Mouse (Mus musculus) liver, embryonic 14.5 days (tissue): Measurements from ENCODE around the gene Praf2. TPM values are rescaled to one million over a fixed set of nuclear protein-coding genes. Genes with fewer than 3 reads are reported as not detected.
A peak's percentile ranks its signal among the peaks of the same experiment; 100 is the strongest.
"Not testable (repeated sequence)": the region's sequence is repeated elsewhere in the genome, so short reads cannot be mapped to it uniquely, and the experiment has no call there.

Source experiments
- ATAC-seq: fragments of 200-750 bp; cut with Nextera tagmentation; 2 replicates; pipeline ENCODE4 v1.8.0; 2017; ENCODE audit warnings: moderate number of reproducible peaks, mild to moderate bottlenecking, moderate library complexity; ENCODE audit not compliant: insufficient read depth
- DNase-seq, 3 experiments: peaks; one replicate each; pipeline ENCODE4 v3.0.0-alpha.2; 2012 to 2013; ENCODE audit warnings: low read depth in 3 of 3, low spot score in 3 of 3
- H3K27ac ChIP-seq: fragments of 300-500 bp; sonication (generic); 2 replicates; pipeline ENCODE4 v1.5.1; 2014; ENCODE audit warnings: moderate library complexity, mild to moderate bottlenecking, control low read depth, inconsistent platforms
- H3K27me3 ChIP-seq: fragments of 300-500 bp; sonication (generic); 2 replicates; pipeline ENCODE4 v1.6.1; 2014; ENCODE audit warnings: mild to moderate bottlenecking, low read length, moderate library complexity; ENCODE audit not compliant: control insufficient read depth, insufficient read depth
- H3K36me3 ChIP-seq: fragments of 300-500 bp; sonication (generic); replicated peaks from 2 replicates; pipeline ENCODE4 v1.6.1; 2014; ENCODE audit warnings: low read depth; ENCODE audit not compliant: control insufficient read depth, insufficient read depth
- H3K4me1 ChIP-seq, 2 experiments: fragments of 200-500 bp in 1 of 2; fragments of 300-500 bp in 1 of 2; sonication (generic) in 1 of 2; replicated peaks; 2 replicates each; pipeline ENCODE4 v1.6.1; 2012 to 2014; ENCODE audit warnings: antibody characterized with exemption in 1 of 2, inconsistent platforms in 1 of 2, low read length in 1 of 2; ENCODE audit not compliant: control insufficient read depth in 2 of 2, insufficient read depth in 2 of 2
- H3K4me2 ChIP-seq: fragments of 300-500 bp; sonication (generic); 2 replicates; pipeline ENCODE4 v1.6.1; 2014; ENCODE audit warnings: low read depth, mild to moderate bottlenecking, control low read depth, moderate library complexity
- H3K4me3 ChIP-seq, 2 experiments: fragments of 200-500 bp in 1 of 2; fragments of 300-500 bp in 1 of 2; sonication (generic) in 1 of 2; 2 replicates each; pipeline ENCODE4 v1.5.1; 2012 to 2014; ENCODE audit warnings: low read depth in 2 of 2, low read length in 2 of 2, mild to moderate bottlenecking in 2 of 2, control low read depth in 1 of 2, inconsistent platforms in 1 of 2, moderate library complexity in 1 of 2; ENCODE audit not compliant: insufficient read depth in 1 of 2
- H3K9ac ChIP-seq: fragments of 300-500 bp; sonication (generic); replicated peaks from 2 replicates; pipeline ENCODE4 v1.6.1; 2014; ENCODE audit warnings: mild to moderate bottlenecking, control low read depth, moderate library complexity
- H3K9me3 ChIP-seq: fragments of 300-500 bp; sonication (generic); 2 replicates; pipeline ENCODE4 v1.6.1; 2016; ENCODE audit warnings: low read length, mixed read lengths; ENCODE audit not compliant: control insufficient read depth
- CTCF ChIP-seq: IDR thresholded peaks from 2 replicates; pipeline ENCODE4 v1.5.1; 2016; ENCODE audit warnings: antibody characterized with exemption, low read depth, control low read depth
- EP300 ChIP-seq: IDR thresholded peaks from 2 replicates; pipeline ENCODE4 v1.6.1; 2016; ENCODE audit warnings: antibody characterized with exemption, low read depth
- WGBS: fragments of 180-500 bp; shearing (Covaris S2); extraction: QIAGEN DNeasy Blood & Tissue Kit; methylation state at CpG from one replicate; pipeline ENCODE4 v1.1.7; 2014; ENCODE audit not compliant: insufficient replicate concordance; 5-methylcytosine and 5-hydroxymethylcytosine counted together
- polyA plus RNA-seq, 2 experiments: library from polyadenylated mRNA; depleted of rRNA in 1 of 2; stranded (reverse) in 1 of 2; unstranded in 1 of 2; fragments of >200 nt; fragmentation: Nextera tagmentation in 1 of 2; extraction: Ambion mirVana in 1 of 2; gene quantifications; 2 replicates each; pipeline versions ENCODE4 v1.2.1 to v1.2.3; 2012 to 2014

The Praf2 gene
- polyA plus RNA-seq, 2 experiments, result 4.0 to 4.3 TPM

GRCm38 (mm10) chrX:7750432-7751116 is 22.3 kb downstream of the Praf2 start, which contains the start of gene Ccdc120:
TSS of gene Ccdc120 (minus strand) at chrX:7750905.
- 6% methylated on average over 56 of the region's 56 CpGs for WGBS
- Histone ChIP-seq H3K27ac (no peak within 1 kb of the TSS), H3K9ac (no peak within 1 kb of the TSS; the same call in 1 of the 2 replicates), H3K4me2 (peak within 1 kb of the TSS; percentile 74), H3K4me3 (peak within 1 kb of the TSS; percentile 59 to 60), H3K27me3 (no peaks in the 10 kb centered on the region), H3K4me1 (no peaks in the 10 kb centered on the region), H3K36me3 (no peaks in the 10 kb centered on the region), H3K9me3 (no peaks in the 10 kb centered on the region)
- DNase-seq (no peak), ATAC-seq (peak; percentile 18; the same call in 1 of the 2 replicates)
- TF ChIP-seq EP300 (no peak), CTCF (no peak)

GRCm38 (mm10) chrX:7753627-7754026 is 25.4 kb downstream of the Praf2 start:
- H3K9me3 ChIP-seq, H3K4me2 ChIP-seq, H3K27me3 ChIP-seq, ATAC-seq, H3K27ac ChIP-seq, H3K4me1 ChIP-seq, DNase-seq, H3K4me3 ChIP-seq, H3K9ac ChIP-seq, H3K36me3 ChIP-seq: not testable (repeated sequence)
- peak; percentile 39 for TF ChIP-seq CTCF
- 9% methylated on average over 3 of the region's 3 CpGs for WGBS

GRCm38 (mm10) chrX:7762137-7762920 is 34.1 kb downstream of the Praf2 start, which contains the start of gene Tfe3:
TSS of gene Tfe3 (plus strand) at chrX:7762560.
- peak within 1 kb of the TSS; percentile 69 for H3K9ac ChIP-seq

GRCm38 (mm10) chrX:7762921-7763197 is 34.6 kb downstream of the Praf2 start:
- H3K9me3 ChIP-seq, result no peaks in the 10 kb centered on the region
- H3K27ac ChIP-seq, result peak overlapping the region; percentile 57
- peak overlapping the region; percentile 85 for H3K4me2 ChIP-seq
- peak overlapping the region; percentile 69 for H3K9ac ChIP-seq
- TF ChIP-seq EP300, result no peak
- no peak for TF ChIP-seq CTCF
- 9% methylated on average over 21 of the region's 21 CpGs for WGBS
- peak overlapping the region; percentile 66 to 74 for H3K4me3 ChIP-seq
- peak; percentile 46 for ATAC-seq
- no peaks in the 10 kb centered on the region for H3K36me3 ChIP-seq
- DNase-seq, result no peak
- H3K27me3 ChIP-seq, result no peaks in the 10 kb centered on the region
- peaks cover 3 to 15% of the 10 kb centered on the region in 2 experiments; a peak in 3 of 4 replicates for H3K4me1 ChIP-seq

More at GRCm38 (mm10) chrX:7762137-7762920, 34.1 kb downstream of the Praf2 start, which contains the start of gene Tfe3:
- Histone ChIP-seq H3K4me3 (peak within 1 kb of the TSS; percentile 66 to 74), H3K27me3 (no peaks in the 10 kb centered on the region), H3K4me2 (peak within 1 kb of the TSS; percentile 85), H3K9me3 (no peaks in the 10 kb centered on the region), H3K36me3 (no peaks in the 10 kb centered on the region), H3K4me1 (peaks cover 3 to 15% of the 10 kb centered on the region in 2 experiments; a peak in 3 of 4 replicates), H3K27ac (peak within 1 kb of the TSS; percentile 57)
- WGBS, result 12% methylated on average over 33 of the region's 38 CpGs
- TF ChIP-seq EP300 (no peak), CTCF (no peak)
- DNase-seq, result peak; percentile 81 to 89 (median 82)
- peak; percentile 93 for ATAC-seq
